Mouse (Mus musculus) C2C12 (cell line): ENCODE results near the gene Lrrc29. TPM values are rescaled to one million over a fixed set of nuclear protein-coding genes. Genes with fewer than 3 reads are reported as not detected.

ENCODE experiments used
- H3K27me3 ChIP-seq: one replicate; pipeline ENCODE4 v1.6.1; 2011; ENCODE audit not compliant: control insufficient read depth, insufficient read depth, insufficient read length
- H3K36me3 ChIP-seq: one replicate; pipeline ENCODE4 v1.6.1; 2011; ENCODE audit not compliant: control insufficient read depth, insufficient read depth
- H3K4me3 ChIP-seq: one replicate; pipeline ENCODE4 v1.5.1; 2011; ENCODE audit warnings: mild to moderate bottlenecking, control low read depth; ENCODE audit not compliant: poor library complexity, insufficient read depth, severe bottlenecking
- H3K79me2 ChIP-seq: one replicate; pipeline ENCODE4 v1.6.1; 2011; ENCODE audit not compliant: control insufficient read depth, insufficient read depth
- H3K79me3 ChIP-seq: one replicate; pipeline ENCODE4 v1.6.1; 2011; ENCODE audit warnings: low read depth, control low read depth
- H3ac ChIP-seq: one replicate; pipeline ENCODE3; 2011; ENCODE audit warnings: low read depth; ENCODE audit not compliant: control insufficient read depth, insufficient read length
- CEBPB ChIP-seq: IDR thresholded peaks from one replicate; pipeline ENCODE4 v1.6.1; 2011; ENCODE audit warnings: low read depth, mild to moderate bottlenecking, control low read depth, moderate library complexity
- CTCF ChIP-seq: IDR thresholded peaks from one replicate; pipeline ENCODE4 v1.5.1; 2011; ENCODE audit not compliant: control insufficient read depth, insufficient read depth, insufficient read length
- FOSL1 ChIP-seq: IDR thresholded peaks from one replicate; pipeline ENCODE4 v1.8.0; 2011; ENCODE audit warnings: mild to moderate bottlenecking, low read length; ENCODE audit not compliant: poor library complexity, insufficient read depth, severe bottlenecking
- MAX ChIP-seq: IDR thresholded peaks from one replicate; pipeline ENCODE4 v1.6.1; 2011; ENCODE audit warnings: mild to moderate bottlenecking, control low read depth
- MYOD1 ChIP-seq: IDR thresholded peaks from one replicate; pipeline ENCODE4 v1.6.1; 2011; ENCODE audit warnings: low read depth; ENCODE audit not compliant: control insufficient read depth, insufficient read length
- MYOG ChIP-seq: IDR thresholded peaks from one replicate; pipeline ENCODE4 v1.6.1; 2011; ENCODE audit not compliant: control insufficient read depth, insufficient read length; ENCODE audit errors: extremely low read depth
- USF1 ChIP-seq: IDR thresholded peaks from one replicate; pipeline ENCODE4 v1.6.1; 2011; ENCODE audit warnings: low read depth, mild to moderate bottlenecking, control low read depth, moderate library complexity
- polyA plus RNA-seq: library from polyadenylated mRNA; unstranded; fragments of >200 nt; fragmentation: generic; extraction: Trizol; gene quantifications from one replicate; pipeline ENCODE4 v1.2.1, GENCODE M21; 2012; ENCODE audit warnings: missing spikeins

The Lrrc29 gene
- polyA plus RNA-seq, 1 experiment, result 0.69 TPM

- Histone ChIP-seq H3K79me2 (no peaks in the 10 kb centered on the region), H3K79me3 (no peaks in the 10 kb centered on the region), H3ac (no peak overlapping the region), H3K36me3 (peaks cover 37% of the 10 kb centered on the region), H3K27me3 (no peaks in the 10 kb centered on the region), H3K4me3 (no peak overlapping the region)
- TF ChIP-seq MYOD1 (no peak), MAX (no peak), USF1 (no peak), MYOG (no peak), CEBPB (no peak), CTCF (no peak), FOSL1 (no peak)
These were observed 8.1 kb downstream of the Lrrc29 start for GRCm38 (mm10) chr8:105317941-105318340.

DNA sequence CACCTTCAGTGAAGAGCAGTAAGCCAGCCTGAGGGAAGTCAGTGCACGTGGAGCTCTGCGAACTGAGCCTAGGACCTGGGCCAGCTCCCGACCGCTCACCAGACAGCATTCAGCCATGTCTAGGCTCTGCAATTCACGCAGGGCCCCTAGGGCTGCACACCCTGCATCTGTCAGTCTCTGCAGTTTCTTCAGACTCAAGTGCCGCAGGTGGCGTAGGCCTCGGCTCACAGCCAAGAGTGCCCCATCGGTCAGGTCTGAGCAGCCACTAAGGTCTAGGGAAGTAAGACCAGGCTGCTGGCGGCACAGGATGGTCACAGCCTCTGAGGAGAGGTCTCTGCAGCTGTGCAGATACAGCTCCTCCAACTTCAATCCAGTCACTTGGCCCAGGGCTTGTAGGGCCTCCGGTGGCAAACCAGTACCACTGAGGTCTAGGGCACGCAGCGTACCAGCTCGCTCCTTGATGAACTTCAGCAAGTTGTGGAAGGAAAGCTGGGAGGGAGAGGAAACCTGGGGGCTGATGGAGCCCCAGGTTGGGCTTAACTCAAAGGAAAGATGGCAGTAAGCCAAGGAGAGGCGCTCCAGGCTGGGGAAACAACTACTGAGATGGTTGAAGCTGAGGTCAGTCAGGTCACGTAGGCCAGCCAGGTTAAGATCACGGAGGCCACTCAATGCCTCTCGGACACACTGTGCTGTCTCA, 10.9 kb downstream of the Lrrc29 start:
- TF ChIP-seq FOSL1, result no peak
- no peak for TF ChIP-seq MAX
- no peak for TF ChIP-seq CEBPB
- no peak for TF ChIP-seq MYOG
- no peak for TF ChIP-seq CTCF
- TF ChIP-seq MYOD1, result no peak
- H3K27me3 ChIP-seq, result no peaks in the 10 kb centered on the region
- H3K36me3 ChIP-seq, result peaks cover 39% of the 10 kb centered on the region
- no peaks in the 10 kb centered on the region for H3K79me2 ChIP-seq
- no peak overlapping the region for H3K4me3 ChIP-seq
- no peak overlapping the region for H3ac ChIP-seq
- H3K79me3 ChIP-seq, result no peaks in the 10 kb centered on the region

GRCm38 (mm10) chr8:105313622-105314402, 12.3 kb downstream of the Lrrc29 start:
- no peaks in the 10 kb centered on the region for H3K79me2 ChIP-seq
- no peak for TF ChIP-seq CTCF
- no peak for TF ChIP-seq FOSL1
- no peak for TF ChIP-seq USF1
- no peak for TF ChIP-seq MYOG
- TF ChIP-seq MAX, result no peak
- TF ChIP-seq CEBPB, result no peak
- TF ChIP-seq MYOD1, result no peak
- peaks cover 43% of the 10 kb centered on the region for H3K36me3 ChIP-seq
- H3K4me3 ChIP-seq, result no peak overlapping the region
- no peak overlapping the region for H3ac ChIP-seq
- no peaks in the 10 kb centered on the region for H3K79me3 ChIP-seq
- no peaks in the 10 kb centered on the region for H3K27me3 ChIP-seq

DNA sequence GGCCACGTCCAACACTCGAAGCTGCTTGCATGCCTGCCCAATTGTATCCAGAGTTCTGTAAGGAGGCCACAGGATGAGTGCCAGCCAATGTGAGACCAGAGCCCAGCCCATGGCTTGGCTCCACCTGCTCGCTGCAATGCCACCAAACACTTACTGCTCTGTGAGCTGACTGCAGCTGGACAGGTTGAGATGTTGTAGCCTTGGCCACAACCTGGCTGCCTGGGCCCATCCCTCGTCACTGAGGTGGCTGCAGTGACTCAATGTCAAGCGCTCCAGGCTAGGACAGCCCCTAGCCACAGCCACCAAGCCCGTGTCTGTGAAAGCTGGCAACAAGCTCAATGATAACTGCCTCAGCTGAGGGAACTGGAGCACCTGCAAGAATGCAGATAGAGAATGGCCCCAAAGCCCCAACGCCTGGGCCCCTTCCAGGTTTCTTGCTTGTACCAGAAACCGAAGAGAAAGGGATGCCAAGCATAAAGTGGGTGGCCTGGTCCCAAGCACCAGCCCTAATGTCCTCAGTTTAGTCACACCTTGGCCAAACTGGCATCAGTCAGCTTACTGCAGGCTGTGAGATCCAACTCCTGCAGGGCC, 13.1 kb downstream of the Lrrc29 start:
- H3ac ChIP-seq, result no peak overlapping the region
- TF ChIP-seq MAX (no peak), MYOD1 (no peak), FOSL1 (no peak), MYOG (no peak), CTCF (no peak), USF1 (no peak), CEBPB (no peak)
- H3K36me3 ChIP-seq, result peaks cover 48% of the 10 kb centered on the region
- H3K79me3 ChIP-seq, result no peaks in the 10 kb centered on the region
- no peaks in the 10 kb centered on the region for H3K79me2 ChIP-seq
- no peaks in the 10 kb centered on the region for H3K27me3 ChIP-seq
- no peak overlapping the region for H3K4me3 ChIP-seq

- H3K79me3 ChIP-seq, result no peaks in the 10 kb centered on the region
- no peak overlapping the region for H3ac ChIP-seq
- peaks cover 54% of the 10 kb centered on the region for H3K36me3 ChIP-seq
- H3K27me3 ChIP-seq, result no peaks in the 10 kb centered on the region
- TF ChIP-seq MYOG (no peak), USF1 (no peak), MYOD1 (no peak), MAX (no peak), CEBPB (no peak), CTCF (no peak), FOSL1 (no peak)
- H3K4me3 ChIP-seq, result no peak overlapping the region
- H3K79me2 ChIP-seq, result no peaks in the 10 kb centered on the region
These were observed 14.4 kb downstream of the Lrrc29 start for GRCm38 (mm10) chr8:105311718-105312117.

GRCm38 (mm10) chr8:105310118-105310517, 16.0 kb downstream of the Lrrc29 start:
- Histone ChIP-seq H3K79me3 (no peaks in the 10 kb centered on the region), H3K27me3 (no peaks in the 10 kb centered on the region), H3K36me3 (peaks cover 52% of the 10 kb centered on the region), H3K4me3 (no peak overlapping the region), H3ac (no peak overlapping the region), H3K79me2 (no peaks in the 10 kb centered on the region)
- no peak for TF ChIP-seq MAX
- TF ChIP-seq FOSL1, result no peak
